Mouse (Mus musculus) lung, embryonic 14.5 days (tissue): ENCODE results near the gene Afap1l2. TPM values are rescaled to one million over a fixed set of nuclear protein-coding genes. Genes with fewer than 3 reads are reported as not detected.

ENCODE experiments used
- ATAC-seq: fragments of 200-750 bp; cut with Nextera tagmentation; 2 replicates; pipeline ENCODE4 v1.8.0; 2017; ENCODE audit warnings: mild to moderate bottlenecking, moderate TSS enrichment, moderate library complexity; ENCODE audit not compliant: insufficient read depth
- DNase-seq: peaks from one replicate; pipeline ENCODE4 v3.0.0-alpha.2; 2015
- H3K27ac ChIP-seq: fragments of 300-500 bp; sonication (generic); 2 replicates; pipeline ENCODE4 v1.5.1; 2014; ENCODE audit warnings: low read depth, mild to moderate bottlenecking, moderate library complexity
- H3K27me3 ChIP-seq: fragments of 300-500 bp; sonication (generic); 2 replicates; pipeline ENCODE4 v1.6.1; 2014; ENCODE audit warnings: low read length, control low read depth; ENCODE audit not compliant: insufficient read depth
- H3K36me3 ChIP-seq: fragments of 300-500 bp; sonication (generic); 2 replicates; pipeline ENCODE4 v1.6.1; 2014; ENCODE audit warnings: control low read depth; ENCODE audit not compliant: insufficient read depth
- H3K4me1 ChIP-seq: fragments of 300-500 bp; sonication (generic); 2 replicates; pipeline ENCODE4 v1.6.1; 2014; ENCODE audit warnings: antibody characterized with exemption, control low read depth; ENCODE audit not compliant: insufficient read depth
- H3K4me2 ChIP-seq: fragments of 300-500 bp; sonication (generic); 2 replicates; pipeline ENCODE4 v1.6.1; 2014; ENCODE audit warnings: mild to moderate bottlenecking
- H3K4me3 ChIP-seq: fragments of 300-500 bp; sonication (generic); 2 replicates; pipeline ENCODE4 v1.5.1; 2014; ENCODE audit warnings: low read depth, low read length
- H3K9ac ChIP-seq: fragments of 300-500 bp; sonication (generic); 2 replicates; pipeline ENCODE4 v1.6.1; 2014
- H3K9me3 ChIP-seq: fragments of 300-500 bp; sonication (generic); 2 replicates; pipeline ENCODE4 v1.6.1; 2016; ENCODE audit warnings: low read depth, low read length, control low read depth
- CTCF ChIP-seq: IDR thresholded peaks from 2 replicates; pipeline ENCODE4 v1.5.1; 2016; ENCODE audit warnings: antibody characterized with exemption, low read depth
- WGBS: fragments of 180-500 bp; shearing (Covaris S2); extraction: QIAGEN DNeasy Blood & Tissue Kit; methylation state at CpG from one replicate; pipeline ENCODE4 v1.1.7; 2014; 5-methylcytosine and 5-hydroxymethylcytosine counted together
- polyA plus RNA-seq: library from polyadenylated mRNA; unstranded; fragments of >200 nt; fragmentation: Nextera tagmentation; extraction: Ambion mirVana; gene quantifications from 2 replicates; pipeline ENCODE4 v1.2.1, GENCODE M21; 2014

Gene Afap1l2
- polyA plus RNA-seq, 1 experiment from 2014 or later = 24.2 TPM

DNA sequence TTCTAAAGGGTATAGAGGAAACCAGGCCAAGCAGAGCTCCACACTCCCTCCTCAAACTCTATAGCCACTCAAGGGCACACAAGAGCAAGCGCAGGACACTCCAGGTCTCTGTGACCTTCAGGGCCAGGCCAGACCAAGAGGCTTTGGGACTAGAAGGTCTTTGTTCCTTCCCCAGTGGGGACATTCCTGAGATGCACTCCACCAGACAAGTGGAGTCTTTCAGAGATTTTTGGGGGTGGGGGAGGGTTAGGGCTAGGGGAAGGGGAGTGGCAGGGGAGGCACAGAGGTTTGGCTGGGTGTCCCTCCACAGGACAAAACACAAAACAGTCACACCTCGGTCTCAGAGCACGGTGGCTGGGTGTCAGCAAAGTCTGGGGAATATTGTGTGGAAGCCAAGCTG is 48.4 kb downstream of the Afap1l2 start:
- no peaks in the 10 kb centered on the region for H3K27me3 ChIP-seq
- DNase-seq (no peak), ATAC-seq (no peak)
- TF ChIP-seq CTCF = no peak
- H3K4me2 ChIP-seq = no peak overlapping the region
- peaks cover 17% of the 10 kb centered on the region for H3K4me1 ChIP-seq
- no peaks in the 10 kb centered on the region for H3K9me3 ChIP-seq
- H3K4me3 ChIP-seq = no peak overlapping the region
- H3K9ac ChIP-seq = no peak overlapping the region
- H3K36me3 ChIP-seq = no peaks in the 10 kb centered on the region
- WGBS = 35% methylated on average over 3 of the region's 3 CpGs
- H3K27ac ChIP-seq = no peak overlapping the region

DNA sequence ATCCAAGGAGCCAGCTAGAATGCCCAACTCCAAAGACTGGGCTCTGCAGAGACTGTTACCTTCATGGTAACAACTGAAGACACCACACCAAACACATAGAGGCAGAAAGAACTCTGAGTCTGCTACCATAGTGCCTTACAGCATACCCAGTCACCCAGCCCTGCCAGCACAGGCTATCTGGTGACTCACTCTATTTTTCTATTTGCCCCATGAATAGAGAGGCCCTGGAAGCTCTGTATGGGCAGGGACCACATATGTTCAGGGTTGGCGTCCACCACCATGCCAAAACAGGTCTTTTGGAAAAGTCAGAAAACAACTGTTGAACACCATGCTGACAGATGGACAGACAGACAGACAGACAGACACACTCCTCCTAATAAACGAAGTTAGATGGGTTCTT is 49.0 kb downstream of the Afap1l2 start:
- ATAC-seq (no peak), DNase-seq (no peak)
- 79% methylated on average over 2 of the region's 2 CpGs for WGBS
- no peak for TF ChIP-seq CTCF
- H3K27me3 ChIP-seq = no peaks in the 10 kb centered on the region
- H3K9ac ChIP-seq = no peak overlapping the region
- peak overlapping the region; percentile 46; the same call in 1 of the 2 replicates for H3K27ac ChIP-seq
- H3K4me2 ChIP-seq = no peak overlapping the region
- peaks cover 21% of the 10 kb centered on the region for H3K4me1 ChIP-seq
- H3K36me3 ChIP-seq = no peaks in the 10 kb centered on the region
- H3K4me3 ChIP-seq = no peak overlapping the region
- no peaks in the 10 kb centered on the region for H3K9me3 ChIP-seq

DNA sequence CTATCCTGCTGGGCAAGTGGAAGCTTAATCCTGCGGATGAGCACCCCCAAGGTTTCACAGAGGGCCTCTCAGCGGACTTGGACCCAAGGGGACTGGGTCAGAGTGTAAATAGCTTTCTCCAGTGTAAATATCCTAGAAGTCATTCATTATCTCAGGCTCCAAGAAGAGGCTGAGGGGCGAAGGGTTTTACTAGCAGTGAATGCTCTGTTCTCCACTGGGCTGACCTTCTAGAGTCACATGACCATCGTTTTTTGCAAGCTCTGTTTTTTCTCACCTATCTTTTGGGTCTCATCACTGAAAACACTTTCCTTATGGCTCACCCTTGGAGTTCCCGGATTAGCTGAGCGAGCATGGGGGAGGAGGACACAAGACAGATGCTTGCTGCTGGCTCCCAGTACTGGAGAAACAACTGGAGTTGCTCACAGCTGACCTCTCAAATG is 49.4 kb downstream of the Afap1l2 start:
- ATAC-seq (peak; percentile 42; the same call in 1 of the 2 replicates), DNase-seq (peak; percentile 52)

DNA sequence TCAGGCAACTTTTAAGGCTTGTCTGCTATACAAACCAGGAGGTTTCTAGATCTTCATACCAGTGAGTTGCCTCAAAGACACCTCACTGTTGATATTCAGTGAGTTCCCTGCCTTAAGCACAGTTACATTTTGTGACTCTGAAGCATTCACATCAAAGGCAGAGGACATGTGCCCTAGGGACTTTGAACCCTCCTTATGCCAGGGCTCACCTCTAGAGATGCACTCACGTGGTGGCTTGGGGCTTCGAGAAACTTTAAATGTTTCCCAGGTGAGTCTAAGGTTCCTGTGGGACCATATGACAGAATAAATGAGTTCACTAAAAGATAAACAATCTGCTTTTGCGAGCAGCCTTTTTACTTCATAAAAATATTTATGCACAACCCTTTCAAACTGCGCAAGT is 50.0 kb downstream of the Afap1l2 start:
- no peaks in the 10 kb centered on the region for H3K9me3 ChIP-seq
- DNase-seq = no peak
- no peaks in the 10 kb centered on the region for H3K27me3 ChIP-seq
- ATAC-seq = no peak
- 63% methylated on average over 4 of the region's 4 CpGs for WGBS
- no peaks in the 10 kb centered on the region for H3K36me3 ChIP-seq
- H3K4me3 ChIP-seq = no peak overlapping the region
- no peak for TF ChIP-seq CTCF
- no peak overlapping the region for H3K4me2 ChIP-seq
- no peak overlapping the region for H3K9ac ChIP-seq
- peak overlapping the region; percentile 54; the same call in 1 of the 2 replicates for H3K27ac ChIP-seq
- H3K4me1 ChIP-seq = peaks cover 24% of the 10 kb centered on the region

More for the DNA sequence above, 49.4 kb downstream of the Afap1l2 start:
- Histone ChIP-seq H3K9me3 (no peaks in the 10 kb centered on the region), H3K4me1 (peaks cover 24% of the 10 kb centered on the region), H3K4me2 (no peak overlapping the region), H3K36me3 (no peaks in the 10 kb centered on the region), H3K9ac (no peak overlapping the region), H3K4me3 (no peak overlapping the region), H3K27ac (peak overlapping the region; percentile 46; the same call in 1 of the 2 replicates), H3K27me3 (no peaks in the 10 kb centered on the region)
- TF ChIP-seq CTCF = no peak
- 20% methylated on average over 6 of the region's 6 CpGs for WGBS

DNA sequence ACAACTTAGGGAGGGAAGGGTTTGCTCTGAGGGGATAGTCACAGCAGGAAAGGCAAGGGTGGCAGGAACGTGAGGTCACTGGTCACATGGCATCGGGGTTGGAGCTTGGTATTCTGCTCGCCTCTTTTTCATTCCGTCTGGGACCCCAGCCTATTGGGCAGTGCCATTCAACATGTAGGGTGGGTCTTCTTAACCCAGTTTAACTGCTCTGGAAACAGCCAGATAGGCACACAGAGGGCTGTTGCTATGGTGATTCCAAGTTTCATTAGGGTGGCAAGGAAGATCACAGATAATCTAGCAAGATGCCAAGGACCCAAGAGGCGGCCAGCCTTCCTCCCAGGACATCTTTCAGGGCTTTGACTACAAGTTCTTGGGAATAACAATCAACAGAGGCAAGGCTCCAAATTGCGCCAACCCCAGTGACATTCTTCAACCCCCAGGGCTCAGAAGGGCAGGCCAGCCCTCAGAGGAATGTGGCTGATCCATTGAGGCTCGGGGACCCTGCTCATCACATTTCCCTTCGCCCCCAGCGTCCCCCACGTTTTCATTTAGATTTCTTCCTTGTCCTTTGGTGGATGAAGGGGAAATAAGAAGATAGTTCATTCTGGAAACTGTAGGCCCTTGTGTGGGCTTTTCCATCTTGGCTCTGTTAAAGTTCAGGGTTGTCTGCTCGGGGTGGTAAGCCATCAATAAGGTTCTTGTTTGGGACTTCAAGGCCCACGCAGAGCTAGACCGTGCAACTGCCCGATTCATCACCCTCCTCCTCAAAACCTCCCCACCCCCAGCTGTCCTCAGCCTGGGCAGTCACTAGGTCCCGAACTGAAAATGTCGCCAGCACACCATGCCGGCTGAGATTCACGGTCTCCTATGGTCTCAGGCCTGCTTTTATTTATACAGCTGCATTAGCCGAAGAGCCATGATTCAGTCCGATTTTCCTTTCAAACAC is 52.2 kb downstream of the Afap1l2 start:
- no peak for TF ChIP-seq CTCF
- no peak overlapping the region for H3K9ac ChIP-seq
- no peak overlapping the region for H3K27ac ChIP-seq
- peaks cover 24% of the 10 kb centered on the region for H3K4me1 ChIP-seq
- no peaks in the 10 kb centered on the region for H3K9me3 ChIP-seq
- H3K4me3 ChIP-seq = no peak overlapping the region
- H3K4me2 ChIP-seq = no peak overlapping the region
- 73% methylated on average over 20 of the region's 20 CpGs for WGBS
- DNase-seq = no peak
- H3K36me3 ChIP-seq = no peaks in the 10 kb centered on the region
- no peak for ATAC-seq
- H3K27me3 ChIP-seq = no peaks in the 10 kb centered on the region

DNA sequence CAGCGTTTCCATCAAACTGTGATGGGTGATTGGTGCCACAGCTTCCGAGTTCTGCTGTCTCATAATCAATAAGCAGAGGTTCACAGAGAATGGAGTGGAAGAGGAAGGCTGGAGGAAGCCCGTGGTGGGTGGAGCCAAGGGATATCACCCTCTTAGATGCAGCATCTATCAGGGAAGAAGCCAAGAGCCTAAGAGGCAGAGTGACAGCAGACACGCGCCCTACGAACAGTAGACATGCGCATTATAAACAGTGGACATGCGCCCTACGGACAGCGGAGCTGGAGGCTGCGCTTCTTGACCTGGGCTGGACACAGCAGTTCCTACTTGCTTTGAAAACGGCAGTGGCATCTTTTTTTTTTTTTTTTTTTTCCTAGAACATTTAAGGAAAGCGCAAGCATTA is 53.2 kb downstream of the Afap1l2 start:
- Histone ChIP-seq H3K4me1 (peaks cover 24% of the 10 kb centered on the region), H3K36me3 (no peaks in the 10 kb centered on the region), H3K9me3 (no peaks in the 10 kb centered on the region), H3K9ac (no peak overlapping the region), H3K4me2 (no peak overlapping the region), H3K4me3 (no peak overlapping the region), H3K27ac (no peak overlapping the region), H3K27me3 (no peaks in the 10 kb centered on the region)
- DNase-seq (peak; percentile 40), ATAC-seq (no peak)
- no peak for TF ChIP-seq CTCF
- WGBS = 73% methylated on average over 13 of the region's 13 CpGs

DNA sequence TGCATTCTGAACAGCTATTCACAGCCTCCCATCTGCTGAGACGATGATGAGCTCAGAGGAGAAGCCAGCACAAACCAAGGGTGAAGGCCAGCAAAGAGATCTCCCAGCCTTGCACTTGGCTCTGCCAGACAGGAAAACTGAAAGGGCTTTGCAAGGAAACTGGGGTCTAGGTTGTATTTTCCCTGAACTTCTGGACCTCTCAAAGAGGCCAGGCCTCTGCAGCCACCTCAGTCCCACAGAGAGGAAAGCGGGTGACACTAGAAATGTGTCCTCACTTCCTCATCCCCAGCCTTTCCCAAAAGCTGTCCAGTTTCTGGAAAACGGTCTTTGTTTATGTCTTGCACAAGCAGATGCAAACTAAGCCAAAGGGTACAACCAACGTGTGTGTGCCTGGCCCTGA is 54.2 kb downstream of the Afap1l2 start:
- H3K9ac ChIP-seq = no peak overlapping the region
- 44% methylated on average over 4 of the region's 4 CpGs for WGBS
- ATAC-seq (0 out of 2 replicates have a peak, but pooled peaks have one; percentile 26), DNase-seq (peak; percentile 60)
- no peaks in the 10 kb centered on the region for H3K36me3 ChIP-seq
- H3K9me3 ChIP-seq = no peaks in the 10 kb centered on the region
- H3K4me1 ChIP-seq = peaks cover 16% of the 10 kb centered on the region
- peak overlapping the region; percentile 55 for H3K27ac ChIP-seq
- H3K4me3 ChIP-seq = no peak overlapping the region
- no peak for TF ChIP-seq CTCF
- H3K27me3 ChIP-seq = no peaks in the 10 kb centered on the region
- H3K4me2 ChIP-seq = no peak overlapping the region
